Mouse (Mus musculus) forebrain, embryonic 16.5 days (tissue): ENCODE data around the gene Olfr5. TPM values are rescaled to one million over a fixed set of nuclear protein-coding genes. Genes with fewer than 3 reads are reported as not detected.
"Not testable (repeated sequence)": the region's sequence is repeated elsewhere in the genome, so short reads cannot be mapped to it uniquely, and the experiment has no call there.

ENCODE experiments used
- ATAC-seq: fragments of 200-750 bp; cut with Nextera tagmentation; 2 replicates; pipeline ENCODE4 v1.8.0; 2017; ENCODE audit warnings: mild to moderate bottlenecking, moderate library complexity
- H3K27ac ChIP-seq: fragments of 300-500 bp; sonication (generic); 2 replicates; pipeline ENCODE4 v1.5.1; 2014; ENCODE audit warnings: low read length, control low read depth
- H3K27me3 ChIP-seq: fragments of 300-500 bp; sonication (generic); replicated peaks from 2 replicates; pipeline ENCODE4 v1.6.1; 2014; ENCODE audit warnings: low read length; ENCODE audit not compliant: control insufficient read depth, insufficient read depth
- H3K36me3 ChIP-seq: fragments of 300-500 bp; sonication (generic); 2 replicates; pipeline ENCODE4 v1.6.1; 2014; ENCODE audit not compliant: control insufficient read depth, insufficient read depth
- H3K4me1 ChIP-seq: fragments of 300-500 bp; sonication (generic); replicated peaks from 2 replicates; pipeline ENCODE4 v1.6.1; 2014; ENCODE audit warnings: low read length; ENCODE audit not compliant: control insufficient read depth, insufficient read depth
- H3K4me2 ChIP-seq: fragments of 300-500 bp; sonication (generic); 2 replicates; pipeline ENCODE4 v1.6.1; 2014; ENCODE audit warnings: mild to moderate bottlenecking, low read length, control low read depth
- H3K4me3 ChIP-seq: fragments of 300-500 bp; sonication (generic); replicated peaks from 2 replicates; pipeline ENCODE4 v1.5.1; 2014; ENCODE audit warnings: mild to moderate bottlenecking, low read length, control low read depth
- H3K9ac ChIP-seq: fragments of 300-500 bp; sonication (generic); replicated peaks from 2 replicates; pipeline ENCODE4 v1.6.1; 2014; ENCODE audit warnings: low read depth, low read length, control low read depth
- H3K9me3 ChIP-seq: fragments of 300-500 bp; sonication (generic); 2 replicates; pipeline ENCODE4 v1.6.1; 2016; ENCODE audit warnings: low read length; ENCODE audit not compliant: control insufficient read depth
- WGBS: fragments of 180-500 bp; shearing (Covaris S2); extraction: QIAGEN DNeasy Blood & Tissue Kit; methylation state at CpG from one replicate; pipeline ENCODE4 v1.1.7; 2014; 5-methylcytosine and 5-hydroxymethylcytosine counted together
- polyA plus RNA-seq: library from polyadenylated mRNA; unstranded; fragments of >200 nt; fragmentation: Nextera tagmentation; extraction: Ambion mirVana; gene quantifications from 2 replicates; pipeline ENCODE4 v1.2.1, GENCODE M21; 2015

Olfr5 gene
- polyA plus RNA-seq, result not detected in 2 replicates

DNA sequence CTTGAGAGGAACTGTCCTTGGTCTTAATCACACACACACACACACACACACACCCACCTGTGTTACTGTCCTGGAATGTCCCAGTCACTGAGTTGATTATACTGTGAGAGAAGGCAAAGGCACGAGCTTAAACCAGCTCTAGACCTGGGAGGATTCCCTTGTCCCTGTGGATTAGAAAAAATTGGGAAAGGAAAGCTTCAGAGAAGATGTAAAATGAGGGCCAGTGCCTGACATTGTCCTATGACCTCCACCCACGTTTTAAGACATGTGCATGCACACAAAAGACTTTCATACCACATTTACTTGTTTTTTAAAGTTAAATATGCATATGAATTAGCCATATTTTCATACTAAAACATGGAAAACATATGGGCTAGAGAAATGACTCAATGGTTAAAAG is at the start of gene Olfr5:
Gene Olfr5 (minus strand): TSS at position 101 of the 400 bp plus-strand sequence.
- Histone ChIP-seq H3K9me3 (no peaks in the 10 kb centered on the region), H3K4me2 (no peak within 1 kb of the TSS)
- 40% methylated on average over 2 of the region's 2 CpGs for WGBS

DNA sequence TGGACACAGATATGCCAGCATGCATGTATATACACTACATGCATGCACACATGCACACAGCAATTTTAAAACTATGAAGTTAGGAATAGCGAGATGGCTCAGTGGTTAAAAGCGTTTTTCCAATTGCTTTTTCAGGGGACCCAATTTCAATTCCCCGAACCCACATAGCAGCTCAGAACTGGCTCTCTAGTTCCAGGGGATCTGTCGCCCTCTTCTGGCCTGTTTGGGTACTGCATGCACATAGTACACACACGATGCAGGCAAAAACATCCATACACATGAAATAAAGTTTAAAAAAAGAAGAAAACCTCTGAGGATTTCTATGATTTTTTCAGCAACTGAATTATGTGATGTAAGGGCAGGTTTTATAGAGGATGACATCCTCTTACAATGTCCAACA is 39.4 kb upstream of the Olfr5 start:
- no peaks in the 10 kb centered on the region for H3K36me3 ChIP-seq
- no peak overlapping the region for H3K4me2 ChIP-seq
- no peaks in the 10 kb centered on the region for H3K27me3 ChIP-seq
- no peaks in the 10 kb centered on the region for H3K4me1 ChIP-seq
- no peak overlapping the region for H3K4me3 ChIP-seq
- no peak for ATAC-seq
- H3K9me3 ChIP-seq, result no peaks in the 10 kb centered on the region
- no peak overlapping the region for H3K27ac ChIP-seq
- WGBS, result 64% methylated on average over 5 of the region's 5 CpGs
- no peak overlapping the region for H3K9ac ChIP-seq

More for the DNA sequence above, at the start of gene Olfr5:
- Histone ChIP-seq H3K4me3 (no peak within 1 kb of the TSS), H3K9ac (no peak within 1 kb of the TSS), H3K27ac (no peak within 1 kb of the TSS), H3K27me3 (no peaks in the 10 kb centered on the region), H3K36me3 (no peaks in the 10 kb centered on the region), H3K4me1 (no peaks in the 10 kb centered on the region)
- no peak for ATAC-seq

DNA sequence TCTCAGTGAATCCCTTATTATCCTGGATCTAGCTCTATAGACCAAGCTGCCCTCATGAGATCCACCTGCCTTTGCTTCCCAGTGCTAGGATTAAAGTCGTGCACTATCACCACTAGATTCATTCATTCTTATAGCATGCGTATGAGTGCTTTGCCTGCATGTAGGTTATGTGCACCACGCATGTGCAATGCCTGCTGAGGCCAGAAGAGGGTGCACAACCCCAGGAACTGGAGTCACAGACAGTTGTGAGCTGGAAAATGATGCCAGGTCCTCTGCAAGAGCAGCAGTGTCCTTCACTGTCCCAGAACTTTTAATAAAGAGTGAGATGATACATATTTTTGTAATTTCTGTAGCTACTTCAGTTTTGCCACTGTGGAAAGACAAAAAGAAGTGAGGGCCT is 38.3 kb upstream of the Olfr5 start:
- no peaks in the 10 kb centered on the region for H3K36me3 ChIP-seq
- 58% methylated on average over 3 of the region's 3 CpGs for WGBS
- H3K4me1 ChIP-seq, result no peaks in the 10 kb centered on the region
- no peak for ATAC-seq
- no peak overlapping the region for H3K4me3 ChIP-seq
- H3K9me3 ChIP-seq, result no peaks in the 10 kb centered on the region
- H3K4me2 ChIP-seq, result no peak overlapping the region
- no peak overlapping the region for H3K9ac ChIP-seq
- no peaks in the 10 kb centered on the region for H3K27me3 ChIP-seq
- H3K27ac ChIP-seq, result no peak overlapping the region

DNA sequence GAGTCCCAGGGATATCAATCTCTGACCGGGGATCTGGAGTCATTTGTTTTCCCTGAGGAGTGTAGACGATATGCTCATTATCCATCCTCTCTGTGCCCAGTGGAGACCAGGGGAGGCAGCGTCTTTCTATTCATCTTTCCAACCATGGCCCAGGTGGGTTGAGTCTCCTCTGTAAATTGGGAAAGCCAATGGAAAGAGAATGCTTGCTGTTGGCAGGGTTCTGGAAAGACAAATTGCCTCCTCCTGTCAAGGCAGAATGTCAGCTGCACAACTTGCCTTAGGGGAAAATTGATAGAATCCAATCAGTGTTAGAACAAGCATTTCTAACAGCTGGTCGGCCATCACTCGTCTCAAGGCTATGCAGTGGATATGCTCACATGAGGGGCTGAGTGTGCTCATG is 36.1 kb upstream of the Olfr5 start, which contains the start of gene Olfr1349:
Gene Olfr1349 (minus strand): TSS at position 101 of the 400 bp plus-strand sequence.
- H3K4me2 ChIP-seq, result no peak within 1 kb of the TSS
- no peaks in the 10 kb centered on the region for H3K36me3 ChIP-seq
- H3K27me3 ChIP-seq, result no peaks in the 10 kb centered on the region
- ATAC-seq, result no peak
- no peak within 1 kb of the TSS for H3K27ac ChIP-seq
- peaks cover 3% of the 10 kb centered on the region; the same call in 1 of the 2 replicates for H3K9me3 ChIP-seq
- H3K4me1 ChIP-seq, result no peaks in the 10 kb centered on the region
- no peak within 1 kb of the TSS for H3K4me3 ChIP-seq
- no peak within 1 kb of the TSS for H3K9ac ChIP-seq
- WGBS, result 88% methylated on average over 5 of the region's 5 CpGs

DNA sequence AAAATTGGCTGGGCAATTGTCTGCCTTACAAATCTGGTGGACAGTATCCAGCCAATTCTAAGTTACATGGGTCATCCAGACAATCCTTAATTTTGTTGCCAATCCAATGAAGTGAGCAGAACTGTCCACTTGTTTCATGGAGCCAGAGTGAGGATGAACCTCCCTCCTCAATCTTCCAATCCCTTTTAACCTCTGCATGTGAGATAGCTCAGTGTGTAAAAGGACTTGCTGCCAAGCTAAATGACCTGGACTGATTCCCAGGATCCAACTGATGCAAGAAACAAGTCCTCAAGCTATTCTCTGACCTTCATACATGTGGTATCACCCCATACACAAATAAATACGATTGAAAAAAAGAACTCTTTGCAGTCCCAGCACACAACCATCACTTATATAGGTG is 34.9 kb upstream of the Olfr5 start:
- WGBS, result 28% methylated on average over 1 of the region's 1 CpGs
- H3K27ac ChIP-seq, result no peak overlapping the region

DNA sequence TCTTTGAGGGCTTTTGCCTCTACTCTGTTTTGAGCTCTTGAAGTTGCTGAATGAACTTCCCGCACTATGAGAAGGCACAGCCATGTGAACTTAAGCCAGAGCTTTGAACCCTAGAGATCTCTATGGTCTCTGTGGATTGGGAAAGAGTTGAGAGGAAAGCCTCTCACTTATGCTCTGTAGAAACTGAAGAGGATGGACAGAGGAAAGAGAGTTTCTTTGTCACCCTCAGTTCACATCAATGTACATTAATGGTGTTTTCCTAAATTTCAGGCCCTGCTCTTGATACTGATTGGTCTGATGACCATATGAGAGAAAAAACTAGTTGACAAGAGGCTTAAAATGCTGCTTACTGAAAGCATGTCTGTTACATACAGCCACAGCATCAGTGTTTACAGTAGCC is 21.9 kb upstream of the Olfr5 start, which contains the start of gene Olfr1348:
Gene Olfr1348 (minus strand): TSS at position 101 of the 400 bp plus-strand sequence.
- Histone ChIP-seq H3K4me3 (no peak within 1 kb of the TSS), H3K9me3 (0 out of 2 replicates have a peak, but pooled peaks cover 3% of the 10 kb centered on the region), H3K27ac (no peak within 1 kb of the TSS), H3K4me2 (no peak within 1 kb of the TSS), H3K9ac (no peak within 1 kb of the TSS), H3K36me3 (no peaks in the 10 kb centered on the region), H3K4me1 (no peaks in the 10 kb centered on the region), H3K27me3 (no peaks in the 10 kb centered on the region)
- no peak for ATAC-seq
- 97% methylated on average over 1 of the region's 1 CpGs for WGBS

More for the DNA sequence above, 34.9 kb upstream of the Olfr5 start:
- Histone ChIP-seq H3K4me3 (no peak overlapping the region), H3K36me3 (no peaks in the 10 kb centered on the region), H3K4me2 (no peak overlapping the region), H3K4me1 (no peaks in the 10 kb centered on the region), H3K27me3 (no peaks in the 10 kb centered on the region), H3K9me3 (peaks cover 6% of the 10 kb centered on the region; the same call in 1 of the 2 replicates), H3K9ac (no peak overlapping the region)
- ATAC-seq, result no peak

DNA sequence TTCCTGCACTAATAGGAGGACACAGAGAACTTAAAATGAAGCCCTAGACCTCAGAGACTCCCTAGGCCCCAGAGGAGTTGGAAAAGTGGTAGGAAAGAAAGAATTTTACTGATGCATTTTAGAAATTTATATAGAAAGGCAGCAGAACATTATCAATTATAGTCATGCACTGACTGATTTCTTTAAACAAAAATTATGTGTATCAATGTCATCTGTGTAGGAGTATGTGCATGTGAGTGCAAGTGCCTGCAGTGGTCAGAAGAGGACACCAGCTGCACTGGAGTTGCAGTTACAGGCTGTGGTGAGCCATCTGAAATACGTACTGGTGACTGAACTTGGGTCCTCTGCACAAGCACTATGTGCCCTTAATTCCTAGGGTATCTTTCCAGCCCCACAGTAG is 12.9 kb upstream of the Olfr5 start, which contains the start of gene Olfr1347:
Gene Olfr1347 (minus strand): TSS at position 101 of the 400 bp plus-strand sequence.
- H3K4me2 ChIP-seq, result no peak within 1 kb of the TSS
- ATAC-seq, result no peak
- WGBS, result 63% methylated on average over 1 of the region's 1 CpGs

DNA sequence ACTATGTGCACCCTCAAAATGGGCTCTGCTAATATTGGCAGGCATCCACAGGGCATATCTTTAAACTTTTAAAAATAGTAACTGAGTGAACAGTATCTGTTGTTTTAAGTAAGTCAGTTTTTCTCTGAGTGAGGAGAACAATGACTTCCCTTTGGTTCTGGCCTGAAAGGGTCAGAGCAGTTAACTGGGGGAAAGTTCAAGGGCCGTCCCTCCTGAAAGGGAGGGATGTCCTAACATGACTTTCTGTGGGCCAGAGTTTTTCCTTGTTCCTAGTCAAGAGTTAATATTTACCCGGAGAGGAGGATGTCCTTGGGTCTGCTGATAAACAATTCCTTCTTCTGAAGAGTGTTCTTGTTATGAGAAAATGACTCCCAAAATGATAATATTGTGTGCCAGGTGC is 9.1 kb downstream of the Olfr5 start:
- not testable (repeated sequence) for H3K9me3 ChIP-seq, H3K4me3 ChIP-seq, H3K9ac ChIP-seq, H3K27me3 ChIP-seq, H3K4me2 ChIP-seq, H3K36me3 ChIP-seq, ATAC-seq, H3K4me1 ChIP-seq, H3K27ac ChIP-seq
- WGBS, result 90% methylated on average over 2 of the region's 2 CpGs

More for the DNA sequence above, 12.9 kb upstream of the Olfr5 start, which contains the start of gene Olfr1347:
- no peaks in the 10 kb centered on the region for H3K27me3 ChIP-seq
- no peak within 1 kb of the TSS for H3K9ac ChIP-seq
- no peaks in the 10 kb centered on the region for H3K9me3 ChIP-seq
- H3K4me1 ChIP-seq, result no peaks in the 10 kb centered on the region
- H3K4me3 ChIP-seq, result no peak within 1 kb of the TSS
- H3K27ac ChIP-seq, result no peak within 1 kb of the TSS
- no peaks in the 10 kb centered on the region for H3K36me3 ChIP-seq

DNA sequence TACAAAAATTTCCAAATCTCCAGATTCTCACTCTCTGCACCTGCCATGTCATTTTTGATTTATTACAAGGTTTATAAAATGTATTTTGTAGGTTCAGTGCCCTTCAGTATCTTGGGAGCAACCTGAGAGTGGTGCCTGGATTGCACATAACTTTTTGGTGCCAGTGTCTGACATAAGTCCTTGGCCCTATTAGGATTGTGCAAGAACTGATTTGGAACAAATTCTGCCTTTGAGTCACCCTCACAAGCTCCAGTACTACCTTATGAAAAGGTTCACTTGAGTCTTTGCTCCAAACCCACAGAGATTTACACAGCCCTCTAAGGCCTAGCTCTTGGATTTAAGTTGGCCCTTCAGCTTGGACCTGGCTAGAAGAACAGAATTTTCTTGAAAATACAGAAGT is 19.8 kb downstream of the Olfr5 start, which contains the start of gene Olfr1346:
Gene Olfr1346 (plus strand): TSS at position 151 of the 400 bp plus-strand sequence.
- Histone ChIP-seq H3K36me3 (no peaks in the 10 kb centered on the region), H3K27me3 (no peaks in the 10 kb centered on the region), H3K27ac (no peak within 1 kb of the TSS), H3K4me2 (no peak within 1 kb of the TSS), H3K9ac (no peak within 1 kb of the TSS), H3K4me3 (no peak within 1 kb of the TSS), H3K9me3 (no peaks in the 10 kb centered on the region; the same call in 1 of the 2 replicates), H3K4me1 (no peaks in the 10 kb centered on the region)
- ATAC-seq, result no peak

DNA sequence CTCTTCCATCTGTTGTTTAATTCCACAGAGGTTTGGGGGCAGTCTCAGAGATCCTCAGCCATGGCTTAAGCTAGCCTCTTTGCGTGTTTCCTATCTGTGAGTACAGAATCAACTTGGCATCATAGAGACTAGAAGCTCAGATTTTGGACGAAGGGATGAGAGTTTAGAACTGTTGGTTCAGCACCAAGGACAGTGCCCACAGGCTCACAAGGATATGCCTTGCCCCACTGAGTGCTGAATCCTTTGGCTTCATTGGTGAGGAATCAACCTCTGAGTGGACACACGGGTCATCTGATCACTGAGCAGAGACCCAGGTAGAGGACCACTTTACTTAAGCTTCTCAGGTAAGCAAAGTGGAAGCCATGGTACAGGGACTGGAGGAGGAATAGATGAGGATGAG is 30.3 kb downstream of the Olfr5 start:
- 55% methylated on average over 3 of the region's 3 CpGs for WGBS
- Histone ChIP-seq H3K4me3 (no peak overlapping the region), H3K9ac (no peak overlapping the region), H3K4me2 (no peak overlapping the region), H3K4me1 (no peaks in the 10 kb centered on the region), H3K36me3 (no peaks in the 10 kb centered on the region), H3K27ac (no peak overlapping the region), H3K27me3 (no peaks in the 10 kb centered on the region), H3K9me3 (no peaks in the 10 kb centered on the region; the same call in 1 of the 2 replicates)
- no peak for ATAC-seq
